Mouse (Mus musculus) olfactory bulb, adult 2 months (tissue): ENCODE results near the gene Lmod2. TPM values are rescaled to one million over a fixed set of nuclear protein-coding genes. Genes with fewer than 3 reads are reported as not detected.

ENCODE experiments used
- H3K27ac ChIP-seq: fragments of 200-500 bp; 2 replicates; pipeline ENCODE4 v1.5.1; 2012; ENCODE audit warnings: low read depth, low read length; ENCODE audit not compliant: insufficient read depth
- H3K4me1 ChIP-seq: fragments of 200-500 bp; 2 replicates; pipeline ENCODE4 v1.6.1; 2012; ENCODE audit warnings: low read length; ENCODE audit not compliant: control insufficient read depth, insufficient read depth
- H3K4me3 ChIP-seq: fragments of 200-500 bp; 2 replicates; pipeline ENCODE4 v1.5.1; 2012; ENCODE audit warnings: mild to moderate bottlenecking, low read depth, low read length, moderate library complexity; ENCODE audit not compliant: insufficient read depth
- CTCF ChIP-seq: fragments of 200-500 bp; IDR thresholded peaks from 2 replicates; pipeline ENCODE4 v1.5.1; 2012; ENCODE audit warnings: low read depth, mild to moderate bottlenecking, low read length, moderate library complexity; ENCODE audit not compliant: insufficient read depth
- POLR2A ChIP-seq: fragments of 200-500 bp; IDR thresholded peaks from 2 replicates; pipeline ENCODE4 v1.6.1; 2012; ENCODE audit warnings: mild to moderate bottlenecking, low read depth, low read length, moderate library complexity; ENCODE audit not compliant: insufficient read depth
- WGBS: fragments of 180-500 bp; shearing (Covaris S2); methylation state at CpG from one replicate; pipeline ENCODE4 v1.1.7; 2018; 5-methylcytosine and 5-hydroxymethylcytosine counted together
- polyA plus RNA-seq: library from polyadenylated mRNA; stranded (reverse); fragments of >200 nt; gene quantifications from 2 replicates; pipeline ENCODE4 v1.2.4, GENCODE M21; 2012; ENCODE audit warnings: low replicate concordance; ENCODE audit not compliant: missing spikeins, insufficient read depth, insufficient read length

Lmod2 gene
- polyA plus RNA-seq, 1 experiment: not detected

DNA sequence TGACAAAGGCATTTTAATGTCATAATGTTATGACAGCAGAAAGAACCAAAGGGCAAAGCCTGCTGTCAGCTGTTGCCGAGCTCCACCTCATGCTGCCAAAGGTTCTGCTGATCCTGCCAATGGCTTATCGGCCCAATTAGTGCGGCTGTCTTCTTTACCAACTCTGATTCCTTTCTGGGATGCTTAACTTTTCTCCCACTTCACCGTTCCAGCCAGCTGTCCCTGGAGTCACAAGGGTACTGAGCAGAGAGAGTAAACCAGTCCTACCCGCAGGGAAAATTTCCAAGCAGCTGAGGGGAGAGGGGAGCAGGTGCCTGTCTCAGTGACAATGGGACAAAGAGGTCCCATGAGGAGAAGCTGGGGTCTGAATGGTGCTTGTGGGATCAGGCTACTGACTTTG lies 2.1 kb downstream of the Lmod2 start:
- no peaks in the 10 kb centered on the region for H3K4me1 ChIP-seq
- no peak overlapping the region for H3K4me3 ChIP-seq
- TF ChIP-seq POLR2A (no peak), CTCF (no peak)
- no peak overlapping the region for H3K27ac ChIP-seq
- 59% methylated on average over 5 of the region's 5 CpGs for WGBS

DNA sequence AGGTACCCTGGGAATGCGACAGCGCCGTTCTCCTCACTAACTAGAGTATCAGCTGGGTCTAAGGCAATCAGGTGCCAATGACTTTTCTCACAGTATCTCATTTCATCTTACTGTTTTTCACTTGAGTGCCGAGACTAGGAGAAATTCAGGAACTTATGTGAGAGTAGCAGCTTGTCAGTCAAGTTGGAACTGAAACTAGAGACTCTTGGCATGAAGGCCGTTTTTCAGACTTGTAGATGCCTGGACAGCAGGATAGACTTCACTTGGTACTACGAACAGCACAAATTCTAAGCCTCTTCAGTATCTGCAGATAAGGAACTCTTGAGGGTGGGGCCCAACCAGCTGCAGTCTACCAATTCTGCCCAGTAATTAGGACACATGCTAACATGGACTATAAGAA lies 2.6 kb downstream of the Lmod2 start:
- TF ChIP-seq POLR2A: no peak
- no peak for TF ChIP-seq CTCF
- no peak overlapping the region for H3K4me3 ChIP-seq
- H3K4me1 ChIP-seq: no peaks in the 10 kb centered on the region
- 92% methylated on average over 6 of the region's 6 CpGs for WGBS
- H3K27ac ChIP-seq: no peak overlapping the region

DNA sequence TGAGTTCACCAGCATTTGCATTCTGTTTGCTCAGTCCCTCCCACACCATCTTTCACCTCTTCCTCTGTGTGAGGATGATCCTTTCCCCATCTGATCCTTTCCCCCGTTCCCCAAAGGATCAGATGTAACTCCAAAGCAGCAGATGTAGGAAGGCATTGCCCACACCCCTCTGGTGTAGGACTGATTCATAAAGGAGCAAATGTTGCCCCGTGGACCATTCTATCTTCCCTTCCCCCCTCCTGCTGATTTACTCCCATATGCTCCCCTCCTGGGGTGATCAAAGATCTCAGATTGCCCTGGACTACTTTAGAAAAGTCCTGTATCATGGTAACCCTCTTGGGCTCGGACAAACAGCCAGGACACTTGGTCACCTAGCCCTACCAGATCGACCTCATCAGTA lies 3.2 kb downstream of the Lmod2 start:
- Histone ChIP-seq H3K4me1 (no peaks in the 10 kb centered on the region), H3K4me3 (no peak overlapping the region), H3K27ac (no peak overlapping the region)
- TF ChIP-seq POLR2A (no peak), CTCF (no peak)
- WGBS: 90% methylated on average over 4 of the region's 4 CpGs

DNA sequence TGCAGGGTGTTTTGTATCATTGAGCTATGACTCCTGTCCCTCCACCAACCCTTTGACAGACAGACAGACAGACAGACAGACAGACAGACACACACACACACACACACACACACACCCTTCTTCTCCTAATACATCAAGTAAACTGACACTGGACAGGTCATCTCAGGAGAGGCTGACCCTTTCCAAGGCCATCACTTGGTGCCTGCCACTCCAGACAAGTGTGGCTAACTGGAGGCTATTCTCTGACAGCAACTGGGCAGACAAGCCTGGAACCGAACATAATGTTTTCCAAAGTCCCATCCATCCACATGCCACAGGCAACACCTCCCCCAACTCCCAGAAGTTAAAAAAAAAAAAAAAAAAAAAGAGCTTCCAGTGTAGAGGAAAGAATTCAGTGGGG lies 4.1 kb downstream of the Lmod2 start:
- TF ChIP-seq CTCF (no peak), POLR2A (no peak)
- no peak overlapping the region for H3K4me3 ChIP-seq
- H3K27ac ChIP-seq: no peak overlapping the region
- 71% methylated on average over 1 of the region's 1 CpGs for WGBS
- no peaks in the 10 kb centered on the region for H3K4me1 ChIP-seq

DNA sequence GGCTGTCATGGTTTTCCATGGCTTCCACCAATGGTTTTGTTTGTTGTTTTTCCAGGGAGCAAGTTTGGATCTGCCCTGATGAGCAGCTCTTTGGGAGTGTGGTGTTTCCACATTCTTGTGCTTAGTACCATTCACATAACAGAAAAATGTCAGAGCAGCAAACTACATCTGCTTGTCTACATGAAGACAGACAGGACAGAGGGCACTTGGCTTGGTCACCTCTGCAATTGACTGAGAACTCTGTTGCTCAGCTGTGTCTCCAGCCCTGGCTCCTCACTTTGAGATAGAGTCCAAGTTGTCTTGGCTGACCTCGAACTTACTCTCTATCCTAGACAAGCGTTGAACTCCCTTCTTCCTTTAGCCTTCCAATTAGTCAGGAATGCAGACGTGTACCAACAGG lies 4.8 kb downstream of the Lmod2 start:
- Histone ChIP-seq H3K4me3 (no peak overlapping the region), H3K27ac (no peak overlapping the region), H3K4me1 (no peaks in the 10 kb centered on the region)
- WGBS: 83% methylated on average over 3 of the region's 3 CpGs
- TF ChIP-seq CTCF (no peak), POLR2A (no peak)

DNA sequence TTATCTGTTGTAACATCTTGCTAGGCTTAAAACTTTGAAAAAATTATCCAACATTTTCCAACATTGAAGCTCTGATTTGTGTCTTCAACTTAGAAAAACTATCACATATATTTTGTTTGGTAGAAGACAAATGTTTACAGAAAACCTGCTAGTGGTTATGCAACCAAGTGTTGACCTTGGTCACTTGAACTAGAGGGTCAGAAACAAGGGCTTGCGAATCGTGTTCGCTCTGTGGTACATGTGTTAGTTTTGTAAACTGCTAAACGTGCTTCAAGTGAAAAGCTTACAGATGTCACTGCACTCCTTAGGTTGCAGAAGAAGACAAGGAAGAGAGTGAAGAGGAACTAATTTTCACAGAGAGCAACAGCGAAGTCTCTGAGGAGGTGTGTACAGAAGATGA lies 5.4 kb downstream of the Lmod2 start:
- no peaks in the 10 kb centered on the region for H3K4me1 ChIP-seq
- WGBS: 91% methylated on average over 5 of the region's 5 CpGs
- no peak overlapping the region for H3K4me3 ChIP-seq
- no peak for TF ChIP-seq POLR2A
- TF ChIP-seq CTCF: no peak
- H3K27ac ChIP-seq: no peak overlapping the region

DNA sequence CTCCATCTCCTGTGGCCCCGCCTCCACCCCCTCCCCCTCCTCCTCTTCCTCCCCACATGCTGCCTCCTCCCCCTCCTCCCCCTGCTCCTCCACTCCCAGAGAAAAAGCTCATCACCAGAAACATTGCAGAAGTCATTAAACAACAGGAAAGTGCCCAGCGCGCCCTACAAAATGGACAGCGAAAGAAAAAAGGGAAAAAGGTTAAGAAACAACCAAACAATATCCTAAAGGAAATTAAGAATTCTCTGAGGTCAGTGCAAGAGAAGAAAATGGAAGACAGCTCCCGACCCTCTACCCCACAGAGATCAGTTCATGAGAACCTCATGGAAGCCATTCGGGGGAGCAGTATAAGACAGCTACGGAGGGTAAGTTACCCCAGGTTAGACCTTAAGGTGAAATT lies 6.7 kb downstream of the Lmod2 start:
- Histone ChIP-seq H3K27ac (no peak overlapping the region), H3K4me3 (no peak overlapping the region), H3K4me1 (no peaks in the 10 kb centered on the region)
- 93% methylated on average over 7 of the region's 7 CpGs for WGBS
- no peak for TF ChIP-seq CTCF
- TF ChIP-seq POLR2A: no peak

DNA sequence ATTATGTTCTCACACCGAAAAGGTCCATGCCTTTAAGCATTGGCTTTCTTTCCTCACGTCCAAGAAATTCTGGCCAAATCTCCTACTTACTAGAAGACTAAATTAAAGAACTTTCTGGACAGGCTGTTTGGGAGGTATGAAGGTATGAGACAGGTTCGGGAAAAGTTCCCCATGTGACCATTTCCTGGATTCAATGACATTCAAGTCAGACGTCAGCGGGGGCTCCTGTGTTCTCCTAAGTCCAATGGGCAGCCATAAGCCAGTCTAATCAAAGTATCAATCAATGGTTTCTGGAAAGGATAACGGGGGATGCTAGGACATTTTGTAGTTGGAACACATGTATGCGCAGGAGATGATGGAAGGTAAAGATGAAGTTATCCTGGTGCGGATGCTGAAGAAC lies 8.1 kb downstream of the Lmod2 start:
- TF ChIP-seq POLR2A (no peak), CTCF (no peak)
- WGBS: 96% methylated on average over 8 of the region's 8 CpGs
- H3K27ac ChIP-seq: no peak overlapping the region
- H3K4me1 ChIP-seq: no peaks in the 10 kb centered on the region
- no peak overlapping the region for H3K4me3 ChIP-seq

DNA sequence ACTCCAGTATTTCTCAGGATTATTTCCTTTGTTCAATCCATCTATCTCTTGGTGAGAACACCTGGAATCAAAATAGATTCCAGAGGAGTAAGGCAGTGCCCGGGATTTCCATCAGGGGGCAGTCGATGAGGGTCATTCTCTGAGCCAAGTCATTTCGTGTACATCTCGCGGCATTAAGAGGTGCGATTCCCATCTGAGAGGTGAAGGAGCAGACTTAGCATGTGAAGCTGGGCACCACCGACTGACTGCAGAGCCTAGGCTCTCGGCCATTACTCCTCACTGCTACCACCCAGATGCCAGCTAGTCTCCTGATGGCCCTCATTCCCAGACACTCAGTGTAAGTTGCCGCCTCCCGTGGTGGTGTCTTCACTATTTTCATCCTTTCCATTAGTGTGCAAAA lies 8.9 kb downstream of the Lmod2 start:
- Histone ChIP-seq H3K4me1 (no peaks in the 10 kb centered on the region), H3K4me3 (no peak overlapping the region), H3K27ac (no peak overlapping the region)
- no peak for TF ChIP-seq CTCF
- no peak for TF ChIP-seq POLR2A
- 79% methylated on average over 10 of the region's 10 CpGs for WGBS

DNA sequence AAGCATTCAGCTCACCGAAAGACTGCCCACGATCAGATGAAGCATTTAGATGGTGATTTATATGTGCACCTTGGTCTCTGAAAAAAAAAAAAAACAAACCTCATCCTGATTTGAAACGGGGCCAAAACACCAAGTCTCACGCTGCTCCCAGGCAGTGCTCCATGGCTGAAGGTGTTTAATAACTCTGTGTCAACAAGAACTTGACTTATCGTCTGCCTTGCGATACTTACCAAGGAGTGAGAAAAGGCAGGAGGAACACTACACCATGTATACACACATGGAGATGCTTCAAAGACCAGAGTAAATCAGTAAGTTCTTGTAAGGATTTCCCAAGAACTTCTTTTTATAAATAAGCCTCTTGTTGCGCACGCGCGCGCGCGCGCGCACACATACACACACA lies 10.0 kb downstream of the Lmod2 start:
- WGBS: 89% methylated on average over 15 of the region's 15 CpGs
- no peak for TF ChIP-seq POLR2A
- Histone ChIP-seq H3K4me3 (no peak overlapping the region), H3K4me1 (no peaks in the 10 kb centered on the region), H3K27ac (no peak overlapping the region)
